Mouse (Mus musculus) heart, embryonic 15.5 days (tissue): ENCODE measurements around the gene Thbd. TPM values are rescaled to one million over a fixed set of nuclear protein-coding genes. Genes with fewer than 3 reads are reported as not detected.
A peak's percentile ranks its signal among the peaks of the same experiment; 100 is the strongest.

ENCODE experiments used
- ATAC-seq: fragments of 200-750 bp; cut with Nextera tagmentation; replicated peaks from 2 replicates; pipeline ENCODE4 v1.8.0; 2017; ENCODE audit warnings: low read depth, moderate TSS enrichment; ENCODE audit not compliant: insufficient number of reproducible peaks, insufficient read depth, low FRiP score
- H3K27ac ChIP-seq: fragments of 300-500 bp; sonication (generic); 2 replicates; pipeline ENCODE4 v1.5.1; 2015; ENCODE audit warnings: mild to moderate bottlenecking, inconsistent platforms
- H3K27me3 ChIP-seq: fragments of 300-500 bp; sonication (generic); 2 replicates; pipeline ENCODE4 v1.6.1; 2015; ENCODE audit warnings: inconsistent platforms
- H3K36me3 ChIP-seq: fragments of 300-500 bp; sonication (generic); 2 replicates; pipeline ENCODE4 v1.6.1; 2015; ENCODE audit warnings: mild to moderate bottlenecking, inconsistent platforms
- H3K4me1 ChIP-seq: fragments of 300-500 bp; sonication (generic); replicated peaks from 2 replicates; pipeline ENCODE4 v1.6.1; 2015; ENCODE audit warnings: inconsistent platforms
- H3K4me2 ChIP-seq: fragments of 300-500 bp; sonication (generic); 2 replicates; pipeline ENCODE4 v1.6.1; 2015; ENCODE audit warnings: inconsistent platforms, mild to moderate bottlenecking, moderate library complexity
- H3K4me3 ChIP-seq: fragments of 300-500 bp; sonication (generic); 2 replicates; pipeline ENCODE4 v1.5.1; 2015; ENCODE audit warnings: mild to moderate bottlenecking, inconsistent platforms
- H3K9ac ChIP-seq: fragments of 300-500 bp; sonication (generic); 2 replicates; pipeline ENCODE4 v1.6.1; 2015; ENCODE audit warnings: mild to moderate bottlenecking, inconsistent platforms
- H3K9me3 ChIP-seq: fragments of 300-500 bp; sonication (generic); replicated peaks from 2 replicates; pipeline ENCODE4 v1.6.1; 2016; ENCODE audit warnings: inconsistent platforms
- WGBS: fragments of 180-500 bp; shearing (Covaris S2); methylation state at CpG from one replicate; pipeline ENCODE4 v1.1.7; 2015; ENCODE audit warnings: mixed read lengths; 5-methylcytosine and 5-hydroxymethylcytosine counted together
- polyA plus RNA-seq: library from polyadenylated mRNA; unstranded; fragments of >200 nt; fragmentation: Nextera tagmentation; extraction: Ambion mirVana; gene quantifications from 2 replicates; pipeline ENCODE4 v1.2.1, GENCODE M21; 2015

The Thbd gene
- polyA plus RNA-seq, 1 experiment from 2014 or later: 15.9 TPM

DNA sequence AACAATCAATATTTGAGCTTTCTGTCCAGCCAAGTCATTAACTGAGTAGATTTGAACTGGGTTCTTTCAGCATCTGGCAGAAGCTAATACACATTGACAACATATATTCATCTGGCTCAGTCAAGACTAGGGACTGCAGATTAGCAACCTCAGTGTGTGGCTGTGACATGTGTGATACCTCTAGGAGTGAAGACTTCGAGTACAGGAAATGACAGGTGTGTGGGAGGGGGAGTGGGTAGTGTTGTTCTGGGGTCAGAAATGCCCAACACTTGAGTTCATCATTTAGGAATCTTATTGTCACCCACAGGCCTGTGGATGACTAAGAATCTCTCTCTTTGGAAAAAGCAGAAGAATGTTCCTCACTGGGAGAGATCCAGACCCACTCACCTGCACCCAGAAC lies 13.1 kb upstream of the Thbd start:
- WGBS: 23% methylated on average over 1 of the region's 1 CpGs
- H3K4me3 ChIP-seq: no peak overlapping the region
- H3K4me2 ChIP-seq: no peak overlapping the region
- H3K36me3 ChIP-seq: no peaks in the 10 kb centered on the region
- no peaks in the 10 kb centered on the region for H3K4me1 ChIP-seq
- no peak for ATAC-seq
- no peak overlapping the region for H3K9ac ChIP-seq
- no peak overlapping the region for H3K27ac ChIP-seq
- H3K9me3 ChIP-seq: no peaks in the 10 kb centered on the region
- no peaks in the 10 kb centered on the region for H3K27me3 ChIP-seq

DNA sequence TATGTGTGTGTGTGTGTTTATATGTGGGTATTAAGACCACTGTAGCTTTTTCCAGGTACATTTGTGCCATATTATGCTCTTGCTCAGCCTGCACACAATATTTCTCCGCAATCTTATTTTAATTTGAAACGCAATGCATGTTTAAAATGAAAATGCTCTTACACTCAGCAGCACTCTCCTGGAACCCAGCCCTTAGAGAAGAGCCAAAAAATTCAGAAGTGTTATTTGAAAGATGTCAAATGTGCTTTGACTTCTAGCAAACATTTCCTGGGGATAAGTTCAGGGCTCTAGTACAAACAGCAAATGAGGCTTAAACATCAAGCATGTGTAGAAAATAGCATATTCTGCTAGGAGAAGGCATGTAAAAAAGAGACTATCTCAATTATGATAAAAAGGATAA lies 11.8 kb upstream of the Thbd start:
- 68% methylated on average over 2 of the region's 2 CpGs for WGBS
- H3K27me3 ChIP-seq: no peaks in the 10 kb centered on the region
- no peak for ATAC-seq
- H3K4me1 ChIP-seq: no peaks in the 10 kb centered on the region
- H3K9me3 ChIP-seq: no peaks in the 10 kb centered on the region
- H3K36me3 ChIP-seq: no peaks in the 10 kb centered on the region
- no peak overlapping the region for H3K27ac ChIP-seq
- no peak overlapping the region for H3K4me3 ChIP-seq
- no peak overlapping the region for H3K9ac ChIP-seq
- no peak overlapping the region for H3K4me2 ChIP-seq

DNA sequence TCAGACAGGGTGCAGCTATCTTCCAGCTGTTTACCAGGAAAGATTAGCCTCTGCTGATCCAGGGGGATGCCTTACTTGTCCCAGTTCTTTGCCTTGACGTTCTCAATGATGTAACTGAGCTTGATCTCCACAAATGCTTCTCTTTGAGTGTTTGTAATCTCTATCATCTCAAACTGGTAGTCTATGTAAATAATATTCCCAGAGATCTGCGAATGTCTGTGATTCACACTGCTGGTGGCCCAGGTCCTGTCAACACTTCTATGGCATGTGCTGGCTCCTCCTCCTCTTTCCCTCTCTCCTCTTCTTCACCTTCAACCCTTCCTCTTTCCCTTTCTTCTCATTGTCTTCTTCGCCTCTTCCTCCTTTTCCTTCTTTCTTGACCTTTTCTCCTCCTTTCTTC lies 11.2 kb upstream of the Thbd start:
- Histone ChIP-seq H3K9me3 (no peaks in the 10 kb centered on the region), H3K27me3 (no peaks in the 10 kb centered on the region), H3K36me3 (no peaks in the 10 kb centered on the region), H3K27ac (no peak overlapping the region), H3K4me1 (no peaks in the 10 kb centered on the region), H3K4me2 (no peak overlapping the region), H3K9ac (no peak overlapping the region), H3K4me3 (no peak overlapping the region)
- 57% methylated on average over 3 of the region's 3 CpGs for WGBS
- ATAC-seq: no peak

DNA sequence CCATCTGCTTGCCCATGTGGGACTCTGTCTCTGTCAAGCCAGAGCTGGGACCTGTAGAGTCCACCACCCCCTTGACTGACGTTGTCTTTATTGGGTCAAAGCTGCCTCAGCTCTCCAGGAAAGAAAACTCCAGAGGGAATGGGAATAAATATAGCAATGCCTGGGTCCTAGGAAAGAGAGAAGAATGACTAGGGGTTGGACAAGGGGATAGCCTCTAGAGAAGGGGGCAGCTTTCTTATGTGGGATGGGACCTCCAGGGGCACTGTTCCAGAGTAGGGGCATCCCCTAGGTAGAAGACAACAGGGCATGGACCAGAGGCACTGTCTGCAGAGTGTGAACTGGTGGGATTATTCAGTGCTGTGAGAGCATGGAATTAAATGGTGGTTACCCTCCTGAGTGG lies 1.8 kb upstream of the Thbd start:
- WGBS: 78% methylated on average over 1 of the region's 1 CpGs
- Histone ChIP-seq H3K27ac (no peak overlapping the region), H3K36me3 (no peaks in the 10 kb centered on the region), H3K27me3 (peaks cover 24% of the 10 kb centered on the region), H3K4me2 (no peak overlapping the region), H3K9me3 (no peaks in the 10 kb centered on the region), H3K9ac (no peak overlapping the region), H3K4me3 (no peak overlapping the region), H3K4me1 (peaks cover 30% of the 10 kb centered on the region)
- ATAC-seq: no peak

DNA sequence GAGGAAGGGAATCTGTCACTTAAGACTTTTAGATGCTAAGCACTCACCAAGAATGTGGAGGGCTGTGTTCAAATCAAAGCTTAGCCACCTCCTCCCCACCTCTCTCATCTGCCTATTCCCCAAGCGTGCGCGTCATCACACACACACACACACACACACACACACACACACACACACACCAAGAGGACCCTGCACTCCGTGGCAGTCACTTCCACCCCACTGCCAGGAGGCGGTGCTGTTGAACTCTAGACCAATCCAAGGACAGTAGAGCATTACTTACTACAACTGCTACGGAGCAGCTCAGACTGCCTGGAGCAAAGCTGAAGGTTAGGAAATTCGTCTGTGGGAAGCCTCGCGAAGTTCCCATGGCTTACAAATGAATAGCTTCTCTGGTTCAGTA lies 1.2 kb upstream of the Thbd start:
- 21% methylated on average over 9 of the region's 9 CpGs for WGBS
- peaks cover 30% of the 10 kb centered on the region for H3K4me1 ChIP-seq
- H3K4me2 ChIP-seq: peak overlapping the region; percentile 77
- peaks cover 24% of the 10 kb centered on the region for H3K27me3 ChIP-seq
- H3K36me3 ChIP-seq: no peaks in the 10 kb centered on the region
- peak overlapping the region; percentile 46; the same call in 1 of the 2 replicates for H3K27ac ChIP-seq
- peak; percentile 56 for ATAC-seq
- H3K4me3 ChIP-seq: no peak overlapping the region
- no peaks in the 10 kb centered on the region for H3K9me3 ChIP-seq
- H3K9ac ChIP-seq: no peak overlapping the region

DNA sequence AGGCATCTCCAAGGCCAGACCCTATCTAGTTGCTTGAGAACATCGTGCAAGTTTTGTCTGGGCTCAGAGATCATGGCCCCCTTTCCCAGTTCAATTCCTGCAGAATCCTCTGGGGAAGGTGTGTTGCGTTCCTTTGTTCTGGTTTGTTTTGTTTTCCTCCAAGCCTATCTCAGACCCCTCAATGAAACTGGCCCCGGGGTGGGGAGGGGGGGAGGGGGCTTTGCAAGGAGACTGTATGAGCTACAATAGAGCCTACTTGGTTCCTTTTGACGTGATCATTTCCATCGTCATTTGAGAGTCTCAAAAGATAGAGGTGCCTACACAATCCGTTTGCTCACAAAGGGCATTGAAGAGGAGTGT lies 753 bp upstream of the Thbd start:
- peak overlapping the region; percentile 77 for H3K4me2 ChIP-seq
- 11% methylated on average over 6 of the region's 6 CpGs for WGBS
- H3K9me3 ChIP-seq: no peaks in the 10 kb centered on the region
- H3K4me1 ChIP-seq: peaks cover 30% of the 10 kb centered on the region
- peaks cover 24% of the 10 kb centered on the region for H3K27me3 ChIP-seq
- H3K9ac ChIP-seq: no peak overlapping the region
- no peaks in the 10 kb centered on the region for H3K36me3 ChIP-seq
- peak overlapping the region; percentile 46 for H3K27ac ChIP-seq
- peak overlapping the region; percentile 54 for H3K4me3 ChIP-seq
- ATAC-seq: no peak

DNA sequence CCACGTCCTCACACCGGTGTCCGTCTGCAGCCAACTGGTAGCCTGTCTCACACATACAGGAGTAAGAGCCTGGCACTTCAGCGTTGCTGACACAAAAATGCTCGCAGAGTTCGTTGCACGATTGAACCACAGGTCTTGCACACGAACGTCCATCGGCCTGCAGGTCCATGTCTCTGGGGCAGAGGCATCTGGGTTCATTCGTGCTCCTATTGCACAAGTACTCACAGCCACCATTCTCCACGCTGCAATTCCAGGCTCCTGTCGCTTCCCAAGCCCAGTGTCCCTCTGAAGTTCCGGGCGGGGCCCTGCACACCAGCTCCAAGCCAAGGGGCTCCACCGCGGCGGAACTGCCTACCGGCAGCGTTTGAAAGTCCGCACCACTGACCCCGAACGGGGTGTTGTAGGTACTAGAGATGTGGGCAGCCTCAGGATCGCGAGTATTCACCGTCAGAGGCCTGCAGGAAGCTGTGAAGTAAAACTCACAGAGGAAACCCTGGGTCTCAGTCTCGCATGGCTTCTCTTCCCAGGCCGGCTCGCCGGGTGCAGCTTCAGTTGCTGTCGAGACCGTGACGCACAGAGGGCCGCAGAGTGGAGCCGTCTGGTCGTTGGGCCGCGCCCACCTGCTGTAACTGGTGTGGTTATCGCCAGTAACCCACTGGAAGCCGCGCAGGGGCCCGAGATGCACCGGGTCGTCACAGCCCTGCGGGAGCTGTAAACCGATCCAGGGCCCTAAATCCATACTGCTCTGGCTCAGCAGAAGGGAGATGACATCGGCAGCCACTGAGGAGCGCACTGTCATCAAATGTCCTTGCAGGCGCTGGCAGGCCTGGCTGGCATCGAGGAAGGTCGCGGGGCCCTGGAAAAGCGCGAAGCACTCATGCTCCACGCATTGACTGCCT lies 768 bp downstream of the Thbd start:
- H3K36me3 ChIP-seq: no peaks in the 10 kb centered on the region
- peaks cover 30% of the 10 kb centered on the region for H3K4me1 ChIP-seq
- peak overlapping the region; percentile 77 for H3K4me2 ChIP-seq
- peak overlapping the region; percentile 46 for H3K27ac ChIP-seq
- 5% methylated on average over 55 of the region's 55 CpGs for WGBS
- H3K9ac ChIP-seq: peak overlapping the region; percentile 57
- peak overlapping the region; percentile 54 for H3K4me3 ChIP-seq
- peaks cover 24% of the 10 kb centered on the region for H3K27me3 ChIP-seq
- H3K9me3 ChIP-seq: no peaks in the 10 kb centered on the region
- peak; percentile 47; the same call in 1 of the 2 replicates for ATAC-seq

DNA sequence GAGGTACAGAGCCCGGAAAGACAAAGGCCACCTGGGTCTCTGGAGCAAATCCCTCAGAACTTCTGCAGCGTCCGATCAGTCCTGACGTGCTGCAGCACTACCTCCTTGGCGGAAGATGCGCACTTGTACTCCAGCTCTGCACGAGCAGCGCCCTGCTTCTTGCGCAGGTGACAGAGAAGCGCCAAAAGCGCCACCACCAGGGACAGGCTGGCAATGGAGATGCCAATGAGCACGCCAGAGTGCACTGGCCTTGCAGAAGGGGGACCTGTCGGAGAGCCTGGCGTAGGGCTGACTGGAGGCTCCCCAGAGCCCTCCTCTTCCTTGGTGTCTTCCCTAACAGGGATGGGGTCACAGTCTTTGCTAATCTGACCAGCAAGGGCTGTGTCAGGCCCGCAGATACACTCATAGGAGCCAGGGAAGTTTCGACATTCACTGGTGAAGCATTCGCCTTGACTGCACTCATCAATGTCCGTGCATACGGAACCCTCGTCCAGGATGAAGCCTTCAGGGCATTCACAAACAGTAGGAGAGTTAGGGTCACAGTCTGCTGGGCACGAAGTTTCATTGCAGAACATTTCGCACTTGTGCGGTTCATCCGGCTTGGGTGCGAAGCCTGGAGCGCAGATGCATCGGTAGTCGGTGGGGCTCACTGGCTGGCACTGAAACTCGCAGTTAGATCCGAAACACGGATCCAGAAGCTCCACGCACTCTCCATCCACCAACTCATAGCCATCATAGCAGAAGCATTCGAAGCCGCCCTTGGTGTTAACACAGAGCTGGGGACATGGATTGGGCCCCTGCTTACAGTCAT lies 1.6 kb downstream of the Thbd start:
- 0 out of 2 replicates have a peak, but pooled peaks have one; percentile 16 for ATAC-seq
- peak overlapping the region; percentile 46; the same call in 1 of the 2 replicates for H3K27ac ChIP-seq
- H3K36me3 ChIP-seq: no peaks in the 10 kb centered on the region
- H3K9me3 ChIP-seq: no peaks in the 10 kb centered on the region
- H3K4me2 ChIP-seq: peak overlapping the region; percentile 77
- H3K9ac ChIP-seq: peak overlapping the region; percentile 57
- H3K27me3 ChIP-seq: peaks cover 24% of the 10 kb centered on the region
- WGBS: 11% methylated on average over 34 of the region's 34 CpGs
- H3K4me1 ChIP-seq: peaks cover 30% of the 10 kb centered on the region
- peak overlapping the region; percentile 54 for H3K4me3 ChIP-seq

DNA sequence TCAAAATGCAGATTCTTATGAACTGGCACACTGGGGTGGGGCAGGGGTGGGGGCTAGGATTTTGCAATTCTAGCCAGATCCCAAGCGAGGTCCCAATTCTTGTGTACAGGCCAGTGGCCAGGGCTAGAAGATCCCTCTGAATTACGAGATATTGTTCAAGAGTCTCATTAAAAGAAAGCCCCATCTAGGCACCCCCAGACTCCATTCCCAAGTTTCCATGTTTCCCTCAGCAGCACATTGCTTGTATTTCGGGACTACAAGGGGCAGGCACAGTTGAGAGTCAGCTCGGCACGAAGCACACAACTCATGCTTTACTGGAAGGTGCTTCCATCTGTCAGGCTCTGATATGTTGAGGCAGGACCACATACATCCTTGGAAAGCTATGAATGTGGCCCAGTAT lies 3.1 kb downstream of the Thbd start:
- Histone ChIP-seq H3K9me3 (no peaks in the 10 kb centered on the region), H3K4me1 (peaks cover 30% of the 10 kb centered on the region), H3K4me2 (peak overlapping the region; percentile 77), H3K9ac (no peak overlapping the region; the same call in 1 of the 2 replicates), H3K36me3 (no peaks in the 10 kb centered on the region), H3K27me3 (peaks cover 24% of the 10 kb centered on the region), H3K27ac (no peak overlapping the region), H3K4me3 (peak overlapping the region; percentile 24)
- 64% methylated on average over 5 of the region's 5 CpGs for WGBS
- ATAC-seq: no peak

DNA sequence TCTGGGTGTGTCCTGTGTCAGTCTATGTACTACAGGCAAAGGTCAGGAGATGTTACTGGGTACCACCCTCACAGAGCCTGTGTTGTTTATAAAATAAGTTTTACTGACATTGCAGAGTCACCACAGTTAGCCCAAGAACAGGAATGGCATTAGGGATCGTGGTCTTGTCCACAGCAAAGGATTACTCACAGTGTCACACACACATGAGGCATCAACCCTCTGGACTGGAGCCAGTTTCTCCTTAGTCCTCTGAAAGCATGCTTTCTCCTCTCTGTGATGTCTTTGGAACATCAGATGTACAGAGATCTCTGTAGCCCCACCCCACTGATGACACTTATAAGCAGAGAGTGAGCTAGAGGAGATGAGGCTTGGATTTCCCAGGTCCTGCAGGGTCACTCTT lies 5.8 kb downstream of the Thbd start:
- Histone ChIP-seq H3K27me3 (peaks cover 15% of the 10 kb centered on the region), H3K27ac (no peak overlapping the region), H3K9ac (no peak overlapping the region), H3K9me3 (no peaks in the 10 kb centered on the region), H3K4me2 (no peak overlapping the region), H3K36me3 (no peaks in the 10 kb centered on the region), H3K4me1 (peaks cover 26% of the 10 kb centered on the region), H3K4me3 (no peak overlapping the region)
- WGBS: 70% methylated on average over 1 of the region's 1 CpGs
- no peak for ATAC-seq

DNA sequence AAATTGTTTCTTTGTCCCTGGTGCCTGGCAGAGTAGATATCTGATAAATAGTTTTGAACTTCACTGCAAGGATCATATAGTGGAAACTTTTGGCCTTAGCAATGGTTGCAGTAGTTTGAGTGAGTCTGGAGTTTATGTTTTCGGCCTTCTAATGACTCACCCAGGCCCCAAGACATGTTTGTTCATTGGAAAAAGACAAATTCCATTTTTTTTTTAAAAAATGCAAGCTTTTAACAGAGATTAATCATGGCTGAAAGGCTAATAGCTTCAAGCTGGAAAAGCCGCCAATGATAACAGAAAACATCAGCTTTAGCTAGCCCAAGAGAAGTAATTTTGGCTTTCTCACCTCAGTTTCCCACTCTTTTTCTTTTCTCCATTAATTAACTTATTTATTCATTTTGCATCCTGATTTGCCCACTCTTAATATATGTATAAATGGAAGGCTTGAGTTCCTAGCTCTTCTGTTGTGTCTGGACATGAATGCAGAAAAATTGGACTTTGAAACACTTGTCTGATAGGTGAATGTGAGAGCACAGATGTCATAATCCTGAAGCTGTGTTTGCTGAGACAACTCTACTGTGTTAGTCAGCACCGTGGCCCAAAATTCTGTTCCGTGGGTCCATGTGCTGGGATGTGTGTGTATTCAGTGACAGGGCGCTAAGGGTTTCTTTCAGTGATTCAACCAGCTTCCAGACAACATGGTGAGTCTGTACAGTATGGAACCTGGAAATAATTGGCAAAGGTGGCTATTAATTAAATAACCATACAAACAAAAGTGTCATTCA lies 8.9 kb downstream of the Thbd start:
- 86% methylated on average over 5 of the region's 5 CpGs for WGBS
- H3K36me3 ChIP-seq: no peaks in the 10 kb centered on the region
- peaks cover 30% of the 10 kb centered on the region for H3K4me1 ChIP-seq
- H3K9me3 ChIP-seq: no peaks in the 10 kb centered on the region
- H3K4me3 ChIP-seq: no peak overlapping the region
- H3K4me2 ChIP-seq: no peak overlapping the region
- no peak for ATAC-seq
- H3K27me3 ChIP-seq: peaks cover 20% of the 10 kb centered on the region
- no peak overlapping the region for H3K27ac ChIP-seq
- no peak overlapping the region for H3K9ac ChIP-seq
